ENCODE assay signal across 25 mouse cellular contexts in genomic region chr10:121403946-121404345, GRCm38 (mm10).
"Had no signal": no experiment of that assay in that cellular context is flagged by ENCODE, and none has a peak within 500 bp of the region (broad histone marks: within the 10 kb centered on the region; RNA-seq: fewer than 3 reads in every experiment).

No protein-coding gene starts in this region.

- DNase-seq: gastrocnemius, adult 2 months; gastrocnemius, postnatal 10 days; gastrocnemius, postnatal 25 days; heart, adult 18-20 months; heart, postnatal 10 days; heart, postnatal 4 days; kidney, adult 18-20 months; kidney, postnatal 10 days; kidney, postnatal 25 days; kidney, postnatal 4 days; left cerebral cortex, postnatal 4 days had no signal

- H3K36me3 ChIP-seq: hindbrain, embryonic 10.5 days; hindbrain, embryonic 12.5 days; intestine, embryonic 15.5 days; limb, embryonic 13.5 days; limb, embryonic 15.5 days; liver, embryonic 12.5 days had no signal

- H3K9ac ChIP-seq: heart, embryonic 12.5 days; hindbrain, embryonic 12.5 days; hindbrain, embryonic 14.5 days; intestine, embryonic 15.5 days; limb, embryonic 13.5 days; limb, embryonic 15.5 days; liver, embryonic 12.5 days; liver, embryonic 14.5 days had no signal

- H3K9me3 ChIP-seq: heart, embryonic 10.5 days; heart, embryonic 12.5 days; hindbrain, embryonic 10.5 days; hindbrain, embryonic 12.5 days; intestine, embryonic 15.5 days; limb, embryonic 13.5 days; limb, embryonic 15.5 days; liver, embryonic 12.5 days had no signal

- H3K4me3 ChIP-seq: gastrocnemius, adult 2 months; heart, embryonic 10.5 days; heart, embryonic 12.5 days; hindbrain, embryonic 10.5 days; hindbrain, embryonic 12.5 days; intestine, embryonic 15.5 days; layer of hippocampus, adult 2 months; limb, embryonic 13.5 days; limb, embryonic 15.5 days; liver, embryonic 12.5 days had no signal

- ATAC-seq: hindbrain, embryonic 16.5 days; inflammation-experienced regulatory T-cells, adult 6 months; intestine, postnatal 0 days; liver, embryonic 12.5 days had no signal

- H3K4me1 ChIP-seq: hindbrain, embryonic 10.5 days; hindbrain, embryonic 12.5 days; intestine, embryonic 15.5 days; liver, embryonic 12.5 days had no signal

- H3K4me2 ChIP-seq: heart, embryonic 12.5 days; hindbrain, embryonic 12.5 days; hindbrain, embryonic 14.5 days; intestine, embryonic 15.5 days; limb, embryonic 13.5 days; limb, embryonic 15.5 days; liver, embryonic 12.5 days had no signal

- H3K27ac ChIP-seq: gastrocnemius, adult 2 months; heart, embryonic 10.5 days; hindbrain, embryonic 10.5 days; hindbrain, embryonic 12.5 days; hindbrain, embryonic 14.5 days; intestine, embryonic 15.5 days; layer of hippocampus, adult 2 months; limb, embryonic 13.5 days; limb, embryonic 15.5 days; liver, embryonic 12.5 days; liver, embryonic 14.5 days had no signal

- H3K27me3 ChIP-seq: heart, embryonic 12.5 days; hindbrain, embryonic 12.5 days; intestine, embryonic 15.5 days; limb, embryonic 13.5 days; limb, embryonic 15.5 days; liver, embryonic 12.5 days had no signal
